Mouse (Mus musculus): ENCODE data around the gene Cpn2. TPM values are rescaled to one million over a fixed set of nuclear protein-coding genes. Genes with fewer than 3 reads are reported as not detected.

Gene Cpn2
- polyA plus RNA-seq, 1 experiment: not detected

- no peak for TF ChIP-seq POLR2A (IDR thresholded peaks at IDR 0.05; ENCODE audit: low read depth, low read length)
- no peaks in the 10 kb centered on the region for H3K36me3 ChIP-seq (ENCODE audit: control insufficient read depth, insufficient read depth, low read length)
- no peak overlapping the region for H3K4me3 ChIP-seq (ENCODE audit: extremely low read depth, insufficient read depth, insufficient read length)
- H3K27ac ChIP-seq (ENCODE audit: insufficient read depth, low read length): no peak overlapping the region
- H3K4me1 ChIP-seq (ENCODE audit: control insufficient read depth, insufficient read depth, insufficient read length): no peaks in the 10 kb centered on the region
- DNase-seq (ENCODE audit: low read depth in 1 of 2, low spot score in 2 of 2): no peak
- no peaks in the 10 kb centered on the region for H3K27me3 ChIP-seq (ENCODE audit: control insufficient read depth, insufficient read depth, low read length)
- WGBS: 80% methylated on average over 7 of the region's 7 CpGs
Observed at GRCm38 (mm10) chr16:30297450-30297849, 30.2 kb upstream of the Cpn2 start.

- 91% methylated on average over 11 of the region's 11 CpGs for WGBS
- H3K4me3 ChIP-seq (ENCODE audit: extremely low read depth, insufficient read depth, insufficient read length): no peak overlapping the region
- no peaks in the 10 kb centered on the region for H3K36me3 ChIP-seq (ENCODE audit: control insufficient read depth, insufficient read depth, low read length)
- H3K27me3 ChIP-seq (ENCODE audit: control insufficient read depth, insufficient read depth, low read length): no peaks in the 10 kb centered on the region
- no peak overlapping the region for H3K27ac ChIP-seq (ENCODE audit: insufficient read depth, low read length)
- DNase-seq (ENCODE audit: low read depth in 1 of 2, low spot score in 2 of 2): no peak
- TF ChIP-seq POLR2A (IDR thresholded peaks at IDR 0.05; ENCODE audit: low read depth, low read length) (no peak), CTCF (IDR thresholded peaks at IDR 0.05; ENCODE audit: extremely low read depth, insufficient read depth, insufficient read length, insufficient replicate concordance) (no peak)
- no peaks in the 10 kb centered on the region for H3K4me1 ChIP-seq (ENCODE audit: control insufficient read depth, insufficient read depth, insufficient read length)
Observed at GRCm38 (mm10) chr16:30296601-30297275, 29.4 kb upstream of the Cpn2 start.

GRCm38 (mm10) chr16:30295106-30295505 is 27.8 kb upstream of the Cpn2 start:
- no peaks in the 10 kb centered on the region for H3K36me3 ChIP-seq (ENCODE audit: control insufficient read depth, insufficient read depth, low read length)
- TF ChIP-seq POLR2A (IDR thresholded peaks at IDR 0.05; ENCODE audit: low read depth, low read length) (no peak), CTCF (IDR thresholded peaks at IDR 0.05; ENCODE audit: extremely low read depth, insufficient read depth, insufficient read length, insufficient replicate concordance) (no peak)
- no peak overlapping the region for H3K4me3 ChIP-seq (ENCODE audit: extremely low read depth, insufficient read depth, insufficient read length)
- no peaks in the 10 kb centered on the region for H3K27me3 ChIP-seq (ENCODE audit: control insufficient read depth, insufficient read depth, low read length)
- H3K4me1 ChIP-seq (ENCODE audit: control insufficient read depth, insufficient read depth, insufficient read length): no peaks in the 10 kb centered on the region
- DNase-seq (ENCODE audit: low read depth in 1 of 2, low spot score in 2 of 2): no peak
- H3K27ac ChIP-seq (ENCODE audit: insufficient read depth, low read length): no peak overlapping the region
- WGBS: 82% methylated on average over 7 of the region's 7 CpGs

GRCm38 (mm10) chr16:30290436-30290835 is 23.1 kb upstream of the Cpn2 start:
- DNase-seq (ENCODE audit: low read depth in 1 of 2, low spot score in 2 of 2): no peak
- H3K27me3 ChIP-seq (ENCODE audit: control insufficient read depth, insufficient read depth, low read length): no peaks in the 10 kb centered on the region
- no peak overlapping the region for H3K4me3 ChIP-seq (ENCODE audit: extremely low read depth, insufficient read depth, insufficient read length)
- no peaks in the 10 kb centered on the region for H3K4me1 ChIP-seq (ENCODE audit: control insufficient read depth, insufficient read depth, insufficient read length)
- H3K27ac ChIP-seq (ENCODE audit: insufficient read depth, low read length): no peak overlapping the region
- WGBS: 85% methylated on average over 6 of the region's 6 CpGs
- no peak for TF ChIP-seq CTCF (IDR thresholded peaks at IDR 0.05; ENCODE audit: extremely low read depth, insufficient read depth, insufficient read length, insufficient replicate concordance)
- TF ChIP-seq POLR2A (IDR thresholded peaks at IDR 0.05; ENCODE audit: low read depth, low read length): no peak
- H3K36me3 ChIP-seq (ENCODE audit: control insufficient read depth, insufficient read depth, low read length): no peaks in the 10 kb centered on the region

- Histone ChIP-seq H3K27me3 (ENCODE audit: control insufficient read depth, insufficient read depth, low read length) (peaks cover 3% of the 10 kb centered on the region; the same call in 1 of the 2 replicates), H3K4me1 (ENCODE audit: control insufficient read depth, insufficient read depth, insufficient read length) (no peaks in the 10 kb centered on the region), H3K27ac (ENCODE audit: insufficient read depth, low read length) (no peak overlapping the region), H3K36me3 (ENCODE audit: control insufficient read depth, insufficient read depth, low read length) (no peaks in the 10 kb centered on the region), H3K4me3 (ENCODE audit: extremely low read depth, insufficient read depth, insufficient read length) (no peak overlapping the region)
- TF ChIP-seq POLR2A (IDR thresholded peaks at IDR 0.05; ENCODE audit: low read depth, low read length) (no peak), CTCF (IDR thresholded peaks at IDR 0.05; ENCODE audit: extremely low read depth, insufficient read depth, insufficient read length, insufficient replicate concordance) (no peak)
- WGBS: 91% methylated on average over 4 of the region's 4 CpGs
- no peak for DNase-seq (ENCODE audit: low read depth in 1 of 2, low spot score in 2 of 2)
Observed at GRCm38 (mm10) chr16:30285701-30286100, 18.4 kb upstream of the Cpn2 start.

- 5% methylated on average over 15 of the region's 15 CpGs for WGBS
- H3K36me3 ChIP-seq (ENCODE audit: control insufficient read depth, insufficient read depth, low read length): no peaks in the 10 kb centered on the region
- TF ChIP-seq CTCF (IDR thresholded peaks at IDR 0.05; ENCODE audit: extremely low read depth, insufficient read depth, insufficient read length, insufficient replicate concordance) (peak; percentile 63; the same call in 1 of the 2 replicates), POLR2A (IDR thresholded peaks at IDR 0.05; ENCODE audit: low read depth, low read length) (no peak)
- H3K27ac ChIP-seq (ENCODE audit: insufficient read depth, low read length): no peak overlapping the region
- peaks cover 3% of the 10 kb centered on the region; the same call in 1 of the 2 replicates for H3K27me3 ChIP-seq (ENCODE audit: control insufficient read depth, insufficient read depth, low read length)
- no peak overlapping the region for H3K4me3 ChIP-seq (ENCODE audit: extremely low read depth, insufficient read depth, insufficient read length)
- H3K4me1 ChIP-seq (ENCODE audit: control insufficient read depth, insufficient read depth, insufficient read length): no peaks in the 10 kb centered on the region; the same call in 1 of the 2 replicates
- peak in 1 of 2 experiments; percentile 19 for DNase-seq (ENCODE audit: low read depth in 1 of 2, low spot score in 2 of 2)
Observed at GRCm38 (mm10) chr16:30283743-30284337, 16.5 kb upstream of the Cpn2 start.
